Mouse (Mus musculus) layer of hippocampus, adult 18-20 months (tissue): ENCODE measurements around the gene Smarcc2. TPM values are rescaled to one million over a fixed set of nuclear protein-coding genes. Genes with fewer than 3 reads are reported as not detected.

Experiments used
- DNase-seq, 2 experiments: peaks; one replicate each; pipeline ENCODE4 v3.0.0; 2022; ENCODE audit warnings: low spot score in 2 of 2
- total RNA-seq, 2 experiments: library from RNA; stranded (reverse); gene quantifications; 2 replicates each; pipeline ENCODE4 v1.2.3; 2021

Gene Smarcc2
- total RNA-seq, 2 experiments from 2014 or later = 242 to 261 TPM

DNA sequence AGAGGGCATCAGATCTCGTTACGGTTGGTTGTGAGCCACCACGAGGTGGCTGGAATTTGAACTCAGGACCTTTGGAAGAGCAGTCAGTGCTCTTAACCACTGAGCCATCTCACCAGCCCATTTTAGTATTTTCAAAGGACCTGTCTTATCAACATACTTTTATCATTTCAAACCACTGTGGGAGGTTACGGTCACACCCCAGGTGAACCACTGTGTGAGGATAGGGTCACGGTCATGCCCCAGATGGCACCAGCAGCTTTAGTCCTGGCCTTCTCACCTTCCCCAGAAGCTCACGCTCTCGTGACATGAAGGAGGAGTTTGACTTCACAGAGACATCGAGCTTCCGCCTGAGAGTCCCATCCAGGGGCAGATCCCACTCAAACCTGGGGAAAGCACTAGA, 52.1 kb downstream of the Smarcc2 start:
- DNase-seq = no peak

DNA sequence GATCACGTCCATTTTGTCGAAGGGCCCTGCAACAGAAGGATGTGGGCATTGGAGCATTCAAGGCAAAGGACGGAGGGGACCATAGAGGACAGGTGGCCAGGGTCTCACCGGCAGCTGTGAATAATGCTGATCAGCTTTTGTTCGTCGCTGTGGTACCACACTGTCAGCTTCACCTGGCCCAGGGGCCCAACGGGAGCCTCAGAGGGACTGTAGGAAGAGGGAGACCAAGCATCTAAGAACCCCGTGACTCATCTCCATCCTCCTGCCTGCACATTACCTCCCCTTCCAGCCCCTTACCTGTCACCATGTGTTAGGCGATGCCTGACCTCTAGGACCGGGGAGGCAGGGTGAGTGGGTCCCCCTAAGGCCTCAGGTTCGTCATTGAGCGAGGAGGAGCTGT, 52.7 kb downstream of the Smarcc2 start:
- no peak for DNase-seq

DNA sequence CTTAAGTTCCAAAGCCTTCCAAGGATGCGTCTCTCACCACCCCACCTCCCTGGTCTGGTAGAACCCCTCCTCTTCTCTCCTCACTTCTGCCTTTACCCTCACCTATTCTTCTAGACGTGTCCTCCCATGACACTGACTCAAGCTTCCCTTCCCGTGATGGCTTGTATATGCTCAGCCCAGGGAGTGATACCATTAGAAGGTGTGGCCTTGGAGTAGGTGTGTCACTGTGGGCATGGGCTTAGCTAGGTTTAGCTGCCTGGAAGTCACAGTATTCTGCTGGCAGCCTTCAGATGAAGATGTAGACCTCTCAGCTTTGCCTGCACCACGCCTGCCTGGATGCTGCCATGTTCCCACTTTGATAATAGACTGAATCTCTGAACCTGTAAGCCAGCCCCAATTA, 56.0 kb downstream of the Smarcc2 start:
- no peak for DNase-seq

DNA sequence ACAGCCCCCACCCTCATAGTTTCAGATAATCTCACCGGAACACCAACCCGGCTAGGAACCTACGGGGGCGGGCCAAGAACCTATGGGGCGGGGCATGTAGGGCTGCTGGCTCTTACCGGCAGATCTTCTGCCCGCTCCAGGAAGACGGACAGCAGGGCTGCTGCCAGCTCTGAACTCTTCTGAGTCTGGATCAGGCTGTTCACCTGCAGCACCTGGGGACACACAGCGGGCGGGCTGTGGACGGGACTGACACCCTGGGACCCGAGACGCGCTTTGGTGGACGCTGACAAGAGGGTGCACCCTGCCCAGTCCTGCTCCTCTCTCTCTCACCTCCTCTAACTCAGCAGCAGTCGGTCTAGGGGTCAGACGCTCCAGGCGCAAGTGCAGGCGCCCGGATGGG, 57.0 kb downstream of the Smarcc2 start:
- no peak for DNase-seq

DNA sequence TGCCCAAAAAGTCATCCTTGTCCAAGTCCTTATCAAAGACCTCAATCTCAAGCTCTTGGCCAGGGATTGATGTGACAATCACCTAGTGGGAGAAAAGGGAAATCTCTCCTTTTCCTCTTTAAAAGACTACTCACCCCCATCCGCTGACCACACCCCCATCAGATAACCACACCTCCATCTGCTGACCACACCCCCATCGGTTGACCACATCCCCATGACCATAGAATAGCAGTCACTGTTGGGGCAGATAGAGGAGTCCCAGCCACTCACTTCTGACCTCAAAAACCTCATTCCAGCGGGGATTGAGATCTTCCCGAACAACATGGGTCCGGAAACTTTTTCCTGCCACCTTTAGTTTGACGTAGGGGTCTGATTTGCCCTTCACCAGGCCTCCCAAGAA, 57.6 kb downstream of the Smarcc2 start:
- DNase-seq = no peak

DNA sequence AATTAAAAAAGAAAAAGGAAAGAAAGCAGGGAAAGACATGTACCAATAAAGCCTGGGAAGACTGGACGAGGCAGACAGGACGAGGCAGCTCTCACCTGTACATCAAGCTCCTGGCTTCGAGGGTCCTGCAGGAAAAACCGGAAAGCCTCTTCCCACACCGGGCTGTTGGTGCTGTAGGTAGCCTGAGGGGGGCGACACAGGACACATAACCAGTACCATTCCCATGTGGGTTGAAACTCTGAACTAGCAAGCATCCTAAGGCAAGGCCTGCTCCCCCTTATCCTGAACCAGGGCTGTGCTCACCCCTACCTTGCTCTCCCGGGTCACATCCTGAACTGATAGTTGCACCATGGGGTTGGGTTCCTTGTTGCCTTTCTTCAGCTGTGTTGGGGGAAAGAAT, 59.8 kb downstream of the Smarcc2 start:
- DNase-seq = peak in 1 of 2 experiments; percentile 63

DNA sequence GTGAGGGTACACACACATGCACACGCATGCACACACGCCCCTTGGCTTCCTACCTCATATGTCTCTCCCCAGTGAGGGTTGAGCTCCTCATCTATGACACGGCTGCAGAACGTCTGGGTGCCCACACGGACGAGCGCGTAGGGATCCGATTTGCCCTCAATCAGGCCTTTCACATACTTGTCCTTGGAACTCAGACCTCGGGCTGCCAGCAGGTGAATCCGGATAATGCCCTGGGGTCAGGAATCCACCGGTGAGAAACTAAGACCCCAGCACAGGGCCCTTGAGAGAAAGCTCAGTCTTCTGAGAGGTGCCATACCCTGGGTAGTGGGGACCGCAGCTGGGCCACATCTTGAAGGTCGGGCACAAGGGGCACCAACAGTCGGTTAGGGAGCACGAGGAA, 61.5 kb downstream of the Smarcc2 start:
- DNase-seq = no peak

DNA sequence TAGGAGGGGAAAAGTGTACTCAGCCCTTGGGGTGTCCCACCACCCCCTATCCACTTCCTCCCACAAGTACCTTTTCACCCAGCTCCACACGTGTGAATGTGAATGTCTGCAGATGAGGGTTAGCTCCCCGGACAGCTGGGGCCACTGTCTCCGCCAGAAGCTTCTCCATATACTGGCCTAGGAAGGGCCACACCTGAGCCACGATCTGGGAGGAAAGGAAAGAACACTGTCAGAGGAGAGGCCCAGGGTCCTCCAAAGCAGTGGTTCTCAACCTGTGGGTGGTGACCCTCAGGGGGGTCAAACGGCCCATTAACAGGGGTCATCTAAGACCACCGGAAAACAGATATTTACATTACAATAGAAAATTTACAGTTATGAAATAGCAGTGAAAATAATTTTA, 63.3 kb downstream of the Smarcc2 start:
- DNase-seq = no peak

DNA sequence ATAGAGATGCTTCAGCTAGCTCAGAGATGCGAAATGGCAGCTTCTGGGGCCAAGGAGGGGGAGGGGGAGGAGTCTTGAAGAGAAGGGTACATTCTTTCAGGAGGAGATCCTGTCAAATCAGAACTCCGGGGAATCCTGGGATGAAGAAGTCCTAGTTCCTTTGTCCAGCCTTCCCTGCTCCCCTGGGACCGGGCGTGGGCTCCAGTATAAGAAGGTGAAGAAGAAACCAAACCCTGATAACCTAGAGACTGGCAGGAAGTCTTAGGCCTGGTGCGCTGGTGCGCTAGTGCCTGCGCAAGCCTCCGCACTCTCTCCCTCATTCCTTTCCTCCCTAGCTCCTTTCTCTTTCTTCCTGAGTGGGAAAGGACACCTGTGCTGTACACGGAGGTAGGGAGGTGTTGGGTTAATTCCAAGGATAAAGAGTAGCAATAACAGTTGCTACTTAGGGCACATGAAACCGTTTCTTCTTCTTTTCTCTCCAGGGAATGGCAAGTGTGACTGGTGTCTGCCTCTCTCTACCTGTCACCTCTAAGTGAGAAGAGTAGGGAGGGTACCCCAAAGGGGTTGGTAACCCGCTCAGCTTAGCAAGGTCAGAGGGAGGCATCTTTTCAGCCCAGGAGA, 65.2 kb downstream of the Smarcc2 start:
- no peak for DNase-seq

DNA sequence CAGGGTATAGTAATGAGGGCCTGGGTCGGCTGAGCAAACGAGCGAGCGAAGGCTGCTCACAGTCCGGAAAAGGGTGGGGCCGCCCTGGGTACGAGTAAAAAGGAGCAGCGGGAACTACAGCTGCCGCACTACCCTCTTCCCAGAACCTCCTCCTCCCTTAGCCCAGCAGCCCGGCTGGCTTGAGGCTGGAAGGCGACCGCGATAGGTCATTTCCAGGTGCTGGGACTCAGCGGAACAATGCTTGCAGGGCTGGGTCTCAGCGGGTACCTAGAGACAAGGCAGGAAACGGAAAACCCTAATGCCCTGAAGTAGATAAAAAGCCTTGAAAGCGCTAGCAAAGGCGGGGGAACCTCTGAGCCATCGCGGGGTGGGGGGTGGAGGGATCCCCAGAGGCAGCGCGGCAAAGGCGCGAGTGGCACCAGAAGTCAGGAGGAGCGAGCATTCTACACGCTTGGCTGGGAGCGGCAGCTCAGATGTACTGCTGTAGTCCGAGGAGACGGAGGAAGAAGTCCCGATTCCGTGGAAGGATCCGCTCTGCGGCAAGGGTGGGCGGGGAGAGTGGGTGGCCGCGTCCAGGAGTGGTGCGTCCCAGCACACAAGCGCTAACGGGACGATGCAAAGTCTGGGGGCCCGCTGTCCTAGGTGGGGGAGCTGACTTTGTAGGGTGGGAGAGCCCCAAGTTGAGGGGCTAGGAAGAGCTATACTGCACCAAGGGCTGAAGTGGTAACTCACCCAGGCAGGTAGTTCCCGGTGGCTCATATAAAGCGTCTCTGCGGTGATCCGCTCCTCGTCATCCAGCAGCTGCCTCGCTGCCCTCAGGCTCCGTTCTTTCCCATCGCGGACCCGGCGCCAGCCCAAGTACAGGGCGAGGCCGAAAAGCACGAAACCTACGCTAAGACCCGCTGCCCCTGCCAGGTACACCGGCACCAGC, 65.9 kb downstream of the Smarcc2 start:
- no peak for DNase-seq

DNA sequence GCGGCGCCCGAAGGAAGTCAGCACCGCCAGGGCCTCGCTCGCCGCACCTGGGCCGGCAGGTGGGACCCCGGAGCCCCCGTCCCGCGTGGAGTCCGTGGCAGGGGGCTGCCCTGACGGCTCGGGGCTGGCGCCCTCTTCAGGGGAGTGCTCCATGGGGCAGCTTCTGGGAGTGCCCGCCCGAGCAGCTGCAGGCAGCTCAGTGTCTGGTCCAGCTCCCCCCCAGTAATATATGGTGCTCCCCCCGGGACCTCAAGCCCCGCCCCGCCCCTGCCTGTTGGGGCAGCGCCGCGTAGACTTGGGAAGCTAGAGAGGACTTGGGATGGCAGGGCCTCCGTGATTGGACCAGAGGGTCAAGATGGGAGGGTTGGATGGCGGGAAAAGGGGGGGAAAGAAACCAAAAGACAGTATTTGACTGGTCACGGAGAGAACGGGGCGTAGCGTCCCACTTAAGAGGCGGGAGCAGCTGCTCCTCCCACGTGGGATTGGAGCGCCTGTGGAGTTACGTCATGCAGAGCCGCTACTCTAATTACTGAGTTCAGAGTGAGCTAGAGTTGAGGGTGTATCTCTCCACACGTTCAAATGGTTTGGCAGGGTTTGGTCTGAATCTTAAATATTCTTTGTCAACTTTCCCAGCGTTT, 66.7 kb downstream of the Smarcc2 start, which contains the start of gene Esyt1:
Gene Esyt1 (minus strand): TSS at position 201 of the 638 bp plus-strand sequence.
- peak; percentile 88 to 95 for DNase-seq

DNA sequence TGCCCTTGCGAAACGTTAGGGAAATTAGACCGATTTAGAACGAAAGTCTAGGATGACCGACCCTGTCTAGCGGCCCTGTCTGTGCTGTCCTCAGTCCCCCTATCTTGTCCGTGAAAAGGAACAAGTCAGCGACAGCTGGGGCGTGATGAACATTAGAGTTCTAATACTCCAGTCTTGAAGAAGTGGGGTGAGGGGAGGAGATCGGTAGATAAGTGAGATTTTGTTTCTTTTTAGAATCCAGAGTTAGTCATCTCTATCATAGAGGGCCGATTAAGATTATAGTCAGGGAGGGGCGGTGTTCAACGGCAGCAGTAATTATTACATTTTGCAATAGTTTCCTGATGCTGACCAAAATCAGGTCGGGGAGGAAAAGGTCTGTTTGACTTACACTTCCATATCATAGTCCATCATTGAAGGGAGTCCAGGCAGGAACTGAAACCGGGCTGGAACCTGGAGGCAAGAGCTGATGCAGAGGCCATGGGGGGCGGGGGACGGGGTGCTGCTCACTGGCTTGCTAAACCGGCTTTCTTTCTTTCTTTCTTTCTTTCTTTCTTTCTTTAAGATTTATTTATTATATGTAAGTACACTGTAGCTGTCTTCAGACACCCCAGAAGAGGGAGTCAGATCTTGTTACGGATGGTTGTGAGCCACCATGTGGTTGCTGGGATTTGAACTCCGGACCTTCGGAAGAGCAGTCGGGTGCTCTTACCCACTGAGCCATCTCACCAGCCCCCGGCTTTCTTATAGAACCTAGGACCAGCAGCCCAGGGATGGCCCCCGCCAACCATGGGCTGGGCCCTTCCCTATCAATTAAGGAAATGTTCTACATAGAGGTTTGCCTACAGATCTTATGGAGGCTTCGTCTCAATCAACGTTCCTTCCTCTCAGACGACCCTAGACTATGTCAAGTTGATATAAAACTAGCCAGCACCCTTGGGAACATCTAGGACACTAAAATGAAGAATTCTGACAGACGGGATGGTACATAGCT, 67.6 kb downstream of the Smarcc2 start:
- no peak for DNase-seq

DNA sequence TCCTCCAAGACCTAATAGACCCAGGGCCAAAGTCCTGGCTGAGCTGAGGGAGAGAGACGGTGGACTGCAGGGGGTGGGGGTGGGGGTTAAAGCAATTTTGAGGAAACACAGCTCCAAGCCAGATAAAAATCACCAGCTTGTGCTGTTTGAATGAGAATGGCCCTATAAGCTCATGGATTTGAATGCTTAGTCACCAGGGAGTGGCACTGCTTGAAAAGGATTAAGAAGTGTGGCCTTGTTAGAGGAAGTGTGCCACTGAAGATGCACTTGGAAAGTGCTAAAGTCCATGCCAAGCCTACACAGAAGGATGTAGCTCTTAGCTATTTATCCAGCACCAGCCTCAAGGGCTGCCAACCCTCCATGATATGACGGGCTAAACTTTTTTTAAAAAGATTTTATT, 76.2 kb downstream of the Smarcc2 start:
- DNase-seq = no peak

DNA sequence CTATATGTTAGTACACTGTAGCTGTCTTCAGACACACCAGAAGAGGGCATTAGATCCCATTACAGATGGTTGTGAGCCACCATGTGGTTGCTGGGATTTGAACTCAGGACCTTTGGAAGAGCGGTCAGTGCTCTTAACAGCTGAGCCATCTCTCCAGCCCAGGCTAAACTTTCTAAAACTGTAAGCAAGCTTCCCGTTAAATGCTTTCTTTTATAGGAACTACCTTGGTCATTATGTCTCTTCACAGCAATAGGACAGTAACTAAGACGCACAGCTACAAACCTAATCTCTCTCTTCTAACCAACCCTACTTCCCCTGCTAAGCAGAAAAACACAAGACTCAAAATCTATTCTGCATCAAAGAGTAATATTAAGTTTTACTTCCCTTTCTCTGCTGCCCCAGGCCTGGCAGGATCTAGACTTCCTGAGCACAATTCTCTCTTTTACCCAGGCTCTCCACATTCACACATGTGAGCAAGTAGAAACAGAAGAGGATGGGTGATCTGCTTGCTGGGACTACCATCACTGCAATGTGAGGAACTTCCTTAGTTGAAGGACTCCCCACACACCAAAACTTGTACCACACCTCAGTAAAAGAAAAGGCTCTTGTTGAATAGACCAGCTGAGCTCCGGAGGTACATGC, 76.7 kb downstream of the Smarcc2 start:
- DNase-seq = no peak

DNA sequence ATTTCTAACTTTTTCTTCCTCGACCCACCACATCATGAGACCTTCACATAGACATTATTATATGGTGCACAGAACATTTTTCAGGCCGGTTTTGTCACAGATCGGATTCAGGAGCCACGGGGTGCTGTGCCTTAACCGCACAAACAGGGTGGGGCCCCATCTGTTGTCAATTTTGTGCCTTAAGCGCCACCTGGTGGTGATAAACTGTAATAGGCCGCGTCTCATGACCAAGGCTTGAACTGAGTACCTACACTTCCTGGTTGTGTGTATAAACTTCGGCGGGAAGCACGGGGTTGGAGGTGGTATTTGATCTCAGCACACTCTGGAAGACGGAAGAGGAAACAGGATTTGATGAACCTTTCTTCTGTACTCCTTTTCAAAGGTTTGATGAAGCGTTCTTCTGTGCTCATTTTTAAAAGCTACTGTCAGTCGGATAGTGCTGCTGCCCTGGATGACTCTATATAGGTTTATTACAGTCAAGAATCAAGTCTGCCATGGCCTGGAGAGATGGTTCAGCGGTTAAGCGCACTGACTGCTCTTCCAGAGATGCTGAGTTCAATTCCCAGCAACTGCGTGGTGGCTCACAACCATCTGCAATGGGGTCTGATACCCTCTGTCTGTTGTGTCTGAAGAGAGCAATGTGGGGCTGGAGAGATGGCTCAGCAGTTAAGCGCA, 77.4 kb downstream of the Smarcc2 start:
- peak; percentile 70 to 96 for DNase-seq

DNA sequence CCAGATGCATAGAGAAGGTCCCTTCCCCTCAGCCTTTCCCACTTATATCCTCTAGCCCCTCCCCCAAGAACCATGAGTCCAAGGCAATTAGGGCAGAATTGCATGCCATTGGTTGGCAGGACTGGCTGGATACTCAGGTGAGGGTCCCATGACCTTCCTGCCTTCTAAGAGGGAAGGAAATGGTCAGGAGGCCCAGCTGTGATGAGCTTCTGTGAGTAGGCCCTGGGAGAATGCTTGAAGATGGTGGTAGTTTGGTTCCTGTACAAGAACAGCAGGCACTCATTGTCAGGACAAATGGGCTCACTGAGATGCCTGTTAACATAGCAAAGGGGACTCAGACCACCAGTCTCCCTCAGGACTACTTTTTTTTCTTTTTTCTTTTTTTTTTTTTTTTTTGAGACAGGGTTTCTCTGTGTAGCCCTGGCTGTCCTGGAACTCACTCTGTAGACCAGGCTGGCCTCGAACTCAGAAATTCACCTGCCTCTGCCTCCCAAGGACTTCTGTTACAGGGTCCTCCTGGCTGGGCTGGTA, 79.4 kb downstream of the Smarcc2 start:
- DNase-seq = no peak
